Mouse (Mus musculus): ENCODE results near the gene Sema3f. TPM values are rescaled to one million over a fixed set of nuclear protein-coding genes. Genes with fewer than 3 reads are reported as not detected.
A peak's percentile ranks its signal among the peaks of the same experiment; 100 is the strongest.

The Sema3f gene
- total and polyA plus RNA-seq, 2 experiments from 2014 or later = 8.7 to 81.3 TPM

DNA sequence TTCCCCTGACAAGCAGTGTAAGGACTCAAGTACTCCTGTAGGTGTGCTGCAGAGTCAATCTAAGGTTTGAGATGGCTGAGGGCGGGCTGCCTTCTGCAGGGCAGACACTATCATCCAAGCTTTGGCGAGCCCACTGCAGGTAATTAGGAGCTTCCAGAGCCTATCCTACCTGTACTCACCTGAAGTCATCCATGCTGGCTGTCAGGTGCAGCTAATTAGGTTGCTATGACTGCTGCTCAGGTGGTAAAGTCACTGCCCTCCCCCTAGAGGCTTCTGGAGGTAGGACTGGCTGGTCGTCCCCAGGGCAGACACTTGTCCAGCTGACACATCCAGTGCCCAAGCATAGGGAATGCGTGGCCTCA is 28.5 kb upstream of the Sema3f start:
- no peak overlapping the region for H3K9ac ChIP-seq (replicated peaks; ENCODE audit: low read length)
- H3K9me3 ChIP-seq (ENCODE audit: low read length) = no peaks in the 10 kb centered on the region
- no peaks in the 10 kb centered on the region for H3K27me3 ChIP-seq (ENCODE audit: insufficient read depth, low read length)
- H3K4me1 ChIP-seq (ENCODE audit: insufficient read depth, low read length) = peaks cover 24% of the 10 kb centered on the region
- no peak overlapping the region for H3K4me2 ChIP-seq (ENCODE audit: low read depth, low read length)
- DNase-seq (ENCODE audit: low spot score) = peak; percentile 59
- H3K4me3 ChIP-seq (ENCODE audit: low read length) = no peak overlapping the region
- peak; percentile 69 for TF ChIP-seq CTCF (IDR thresholded peaks at IDR 0.05; ENCODE audit: low read depth)
- peak overlapping the region; percentile 70; the same call in 1 of the 2 replicates for H3K27ac ChIP-seq
- 39% methylated on average over 4 of the region's 4 CpGs for WGBS
- peaks cover 43% of the 10 kb centered on the region for H3K36me3 ChIP-seq (ENCODE audit: insufficient read depth, low read length)
- ATAC-seq = peak; percentile 68

DNA sequence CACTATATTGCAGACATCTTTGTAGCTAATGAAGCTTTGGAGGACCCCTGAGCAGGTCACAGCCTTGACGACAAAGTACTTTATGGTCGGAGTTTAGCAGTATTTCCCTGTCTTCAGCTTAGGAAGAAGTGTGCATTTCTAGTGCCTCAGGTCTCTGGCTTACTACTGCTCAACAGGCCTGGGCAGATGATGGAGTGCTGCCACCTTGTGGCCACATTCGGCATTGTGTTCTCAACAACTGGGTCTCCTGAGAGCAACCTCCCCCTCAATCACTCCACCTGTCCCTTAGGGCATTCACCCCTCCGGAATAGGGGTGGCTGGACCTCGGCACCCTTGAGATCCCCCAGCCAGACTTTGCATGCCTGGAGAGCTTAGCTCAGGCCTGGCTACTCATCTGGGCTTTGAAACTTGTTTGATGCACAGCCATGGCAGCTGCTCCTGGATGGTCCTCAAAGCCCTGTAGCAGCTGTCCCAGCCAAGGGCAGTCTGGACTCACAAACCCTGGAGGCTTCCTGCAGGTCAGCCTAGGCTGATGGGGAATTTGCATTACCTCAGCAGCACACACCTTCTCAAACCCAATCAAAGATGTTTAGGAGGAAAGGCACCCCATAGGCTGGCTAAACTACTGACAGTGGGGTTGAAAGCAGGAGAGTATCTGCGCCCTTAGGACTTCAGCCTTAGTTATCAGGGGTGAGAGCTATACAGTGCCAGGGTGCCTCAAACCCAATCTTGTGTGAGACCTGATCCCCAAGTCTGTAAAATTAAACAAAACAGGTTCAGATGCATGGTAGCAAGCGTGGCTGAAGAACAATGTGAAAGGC is 28.0 kb upstream of the Sema3f start:
- H3K36me3 ChIP-seq (ENCODE audit: insufficient read depth, low read length) = peaks cover 37% of the 10 kb centered on the region
- 17% methylated on average over 7 of the region's 7 CpGs for WGBS
- ATAC-seq (peak; percentile 66), DNase-seq (ENCODE audit: low spot score) (peak; percentile 90)
- no peak overlapping the region for H3K4me2 ChIP-seq (ENCODE audit: low read depth, low read length)
- H3K4me3 ChIP-seq (ENCODE audit: low read length) = no peak overlapping the region
- no peak overlapping the region for H3K9ac ChIP-seq (replicated peaks; ENCODE audit: low read length)
- peak overlapping the region; percentile 70 for H3K27ac ChIP-seq
- no peaks in the 10 kb centered on the region for H3K27me3 ChIP-seq (ENCODE audit: insufficient read depth, low read length)
- peaks cover 24% of the 10 kb centered on the region for H3K4me1 ChIP-seq (ENCODE audit: insufficient read depth, low read length)
- peak; percentile 98 for TF ChIP-seq CTCF (IDR thresholded peaks at IDR 0.05; ENCODE audit: low read depth)
- no peaks in the 10 kb centered on the region for H3K9me3 ChIP-seq (ENCODE audit: low read length)

- no peaks in the 10 kb centered on the region for H3K27me3 ChIP-seq (ENCODE audit: insufficient read depth, low read length)
- peaks cover 24% of the 10 kb centered on the region for H3K4me1 ChIP-seq (ENCODE audit: insufficient read depth, low read length)
- H3K4me3 ChIP-seq (ENCODE audit: low read length) = 0 out of 2 replicates have a peak overlapping the region, but pooled peaks have one; percentile 0
- WGBS = 3% methylated on average over 7 of the region's 7 CpGs
- H3K27ac ChIP-seq = peak overlapping the region; percentile 52
- TF ChIP-seq CTCF (IDR thresholded peaks at IDR 0.05; ENCODE audit: low read depth) = no peak
- DNase-seq (ENCODE audit: low spot score) (peak; percentile 67), ATAC-seq (no peak)
- H3K36me3 ChIP-seq (ENCODE audit: insufficient read depth, low read length) = peaks cover 16% of the 10 kb centered on the region
- H3K9ac ChIP-seq (replicated peaks; ENCODE audit: low read length) = peak overlapping the region; percentile 14; the same call in 1 of the 2 replicates
- H3K9me3 ChIP-seq (ENCODE audit: low read length) = no peaks in the 10 kb centered on the region
- peak overlapping the region; percentile 42 for H3K4me2 ChIP-seq (ENCODE audit: low read depth, low read length)
Observed at GRCm38 (mm10) chr9:107736185-107736485, 25.9 kb upstream of the Sema3f start.

DNA sequence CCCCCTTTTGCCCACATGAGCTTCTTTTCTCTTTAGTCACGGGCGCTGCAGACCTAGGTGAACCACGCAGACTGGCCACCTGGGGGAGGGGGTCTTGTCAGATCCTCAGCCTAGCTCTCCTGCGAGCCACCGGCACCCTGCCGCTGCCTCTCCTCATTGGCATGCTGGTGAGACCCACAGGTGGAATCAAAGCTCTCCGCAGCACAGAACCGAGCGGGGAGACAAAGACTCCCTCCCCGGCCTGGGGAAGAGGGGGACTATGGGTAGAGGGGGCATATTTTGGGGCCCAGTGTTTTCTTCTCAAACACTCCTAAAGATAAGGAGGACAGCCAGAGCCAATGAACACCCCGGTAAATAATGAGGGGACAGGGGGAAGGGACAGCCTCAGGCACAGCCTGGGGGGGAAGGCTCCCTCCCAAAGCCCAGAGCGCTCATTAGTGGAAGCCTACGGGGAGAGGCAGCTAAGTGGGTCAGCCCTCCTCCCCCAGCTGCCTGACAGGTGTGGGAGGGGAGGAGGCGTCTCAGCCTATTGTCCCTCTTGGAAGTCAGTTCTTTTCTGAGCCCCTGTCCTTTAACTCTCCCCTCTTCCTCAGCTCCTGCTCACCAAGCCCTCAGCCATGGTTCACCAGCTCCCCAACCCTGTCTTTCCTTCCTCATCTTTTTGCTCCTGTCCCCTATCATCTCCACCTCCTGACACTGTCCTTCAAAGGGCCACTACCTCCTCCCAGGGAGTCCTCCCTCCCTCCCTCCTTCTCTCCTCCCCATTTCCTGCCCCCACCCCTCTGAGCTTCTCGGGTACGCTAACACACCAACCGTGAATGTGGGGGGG is 25.3 kb upstream of the Sema3f start:
- Histone ChIP-seq H3K9ac (replicated peaks; ENCODE audit: low read length) (peak overlapping the region; percentile 14; the same call in 1 of the 2 replicates), H3K4me1 (ENCODE audit: insufficient read depth, low read length) (peaks cover 24% of the 10 kb centered on the region), H3K27ac (peak overlapping the region; percentile 52), H3K4me3 (ENCODE audit: low read length) (0 out of 2 replicates have a peak overlapping the region, but pooled peaks have one; percentile 0), H3K9me3 (ENCODE audit: low read length) (no peaks in the 10 kb centered on the region), H3K4me2 (ENCODE audit: low read depth, low read length) (peak overlapping the region; percentile 42), H3K36me3 (ENCODE audit: insufficient read depth, low read length) (peaks cover 10% of the 10 kb centered on the region), H3K27me3 (ENCODE audit: insufficient read depth, low read length) (no peaks in the 10 kb centered on the region)
- WGBS = 6% methylated on average over 17 of the region's 17 CpGs
- DNase-seq (ENCODE audit: low spot score) (peak; percentile 47), ATAC-seq (no peak)
- TF ChIP-seq CTCF (IDR thresholded peaks at IDR 0.05; ENCODE audit: low read depth) = no peak

GRCm38 (mm10) chr9:107734567-107734971 is 24.3 kb upstream of the Sema3f start:
- no peak for ATAC-seq
- Histone ChIP-seq H3K4me2 (ENCODE audit: low read depth, low read length) (no peak overlapping the region), H3K36me3 (ENCODE audit: insufficient read depth, low read length) (peaks cover 5% of the 10 kb centered on the region; the same call in 1 of the 2 replicates), H3K4me3 (ENCODE audit: low read length) (no peak overlapping the region), H3K4me1 (ENCODE audit: insufficient read depth, low read length) (peaks cover 31% of the 10 kb centered on the region), H3K9ac (replicated peaks; ENCODE audit: low read length) (no peak overlapping the region), H3K27me3 (ENCODE audit: insufficient read depth, low read length) (no peaks in the 10 kb centered on the region), H3K9me3 (ENCODE audit: low read length) (no peaks in the 10 kb centered on the region), H3K27ac (peak overlapping the region; percentile 52)
- 24% methylated on average over 7 of the region's 7 CpGs for WGBS
- no peak for TF ChIP-seq CTCF (IDR thresholded peaks at IDR 0.05; ENCODE audit: low read depth)
- no peak for DNase-seq (ENCODE audit: low spot score)

- 12% methylated on average over 3 of the region's 3 CpGs for WGBS
- H3K4me3 ChIP-seq (ENCODE audit: low read length) = no peak overlapping the region
- no peaks in the 10 kb centered on the region for H3K36me3 ChIP-seq (ENCODE audit: insufficient read depth, low read length)
- H3K27me3 ChIP-seq (ENCODE audit: insufficient read depth, low read length) = no peaks in the 10 kb centered on the region
- H3K9ac ChIP-seq (replicated peaks; ENCODE audit: low read length) = no peak overlapping the region
- no peak overlapping the region for H3K4me2 ChIP-seq (ENCODE audit: low read depth, low read length)
- no peak for TF ChIP-seq CTCF (IDR thresholded peaks at IDR 0.05; ENCODE audit: low read depth)
- H3K4me1 ChIP-seq (ENCODE audit: insufficient read depth, low read length) = peaks cover 15% of the 10 kb centered on the region
- ATAC-seq (peak; percentile 43; the same call in 1 of the 2 replicates), DNase-seq (ENCODE audit: low spot score) (peak; percentile 86)
- peak overlapping the region; percentile 17 for H3K27ac ChIP-seq
- no peaks in the 10 kb centered on the region for H3K9me3 ChIP-seq (ENCODE audit: low read length)
Observed at GRCm38 (mm10) chr9:107729709-107730108, 19.4 kb upstream of the Sema3f start.

Measured in hindbrain, postnatal 0 days (tissue).